Mouse (Mus musculus): ENCODE measurements around the gene Mlxip.

GRCm38 (mm10) chr5:123404480-123404879, 9.9 kb downstream of the Mlxip start:
- TF ChIP-seq CTCF (IDR thresholded peaks at IDR 0.05; ENCODE audit: borderline replicate concordance, extremely low read depth, insufficient read depth, insufficient read length) (no peak), POLR2A (IDR thresholded peaks at IDR 0.05; ENCODE audit: borderline replicate concordance, extremely low read depth, insufficient read depth, insufficient read length, poor library complexity, severe bottlenecking) (no peak)
